Mouse (Mus musculus): ENCODE measurements at regions not wholly inside any gene's neighbourhood (a gene's known extent, or its start where the extent isn't known, plus 50 kb on each side); places are given as distances from the start of the nearest gene placed in this dataset.

DNA sequence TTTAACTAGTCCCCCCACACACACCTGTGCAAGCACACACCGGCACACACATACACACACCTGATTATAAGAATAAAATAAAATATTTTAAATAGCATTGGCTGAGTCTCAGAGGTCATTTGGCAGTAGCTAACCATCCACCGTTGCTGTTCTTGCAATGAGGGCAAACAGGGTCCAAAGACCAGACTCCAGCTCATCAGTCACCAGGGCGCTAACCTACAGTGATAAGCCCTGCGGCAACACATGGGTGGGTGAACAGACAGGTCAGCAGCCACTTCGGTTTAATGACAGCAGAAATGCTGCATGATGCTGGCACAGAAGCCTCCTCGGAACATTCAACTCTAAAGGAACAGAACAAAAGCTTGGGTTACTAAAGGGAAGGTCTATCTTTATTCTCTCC, 54.9 kb downstream of the Tas2r134 start:
- Histone ChIP-seq H3K4me1 (replicated peaks; ENCODE audit: control insufficient read depth, insufficient read depth) (no peaks in the 10 kb centered on the region), H3K27ac (replicated peaks) (no peak overlapping the region), H3K9ac (ENCODE audit: low read length) (no peak overlapping the region), H3K9me3 (ENCODE audit: control insufficient read depth, low read length) (no peaks in the 10 kb centered on the region), H3K36me3 (ENCODE audit: control insufficient read depth, insufficient read depth, low read length) (no peaks in the 10 kb centered on the region), H3K4me2 (replicated peaks; ENCODE audit: low read depth) (no peak overlapping the region), H3K27me3 (ENCODE audit: control insufficient read depth, insufficient read depth, low read length) (no peaks in the 10 kb centered on the region), H3K4me3 (ENCODE audit: low read depth, low read length) (no peak overlapping the region)
- no peak for ATAC-seq (ENCODE audit: low FRiP score, low TSS enrichment)
- DNase-seq (ENCODE audit: low spot score) = no peak
- WGBS = 51% methylated on average over 6 of the region's 6 CpGs
- TF ChIP-seq CTCF (IDR thresholded peaks at IDR 0.05; ENCODE audit: low read depth) = no peak
- TF ChIP-seq EP300 (optimal IDR thresholded peaks at IDR 0.05) = no peak

DNA sequence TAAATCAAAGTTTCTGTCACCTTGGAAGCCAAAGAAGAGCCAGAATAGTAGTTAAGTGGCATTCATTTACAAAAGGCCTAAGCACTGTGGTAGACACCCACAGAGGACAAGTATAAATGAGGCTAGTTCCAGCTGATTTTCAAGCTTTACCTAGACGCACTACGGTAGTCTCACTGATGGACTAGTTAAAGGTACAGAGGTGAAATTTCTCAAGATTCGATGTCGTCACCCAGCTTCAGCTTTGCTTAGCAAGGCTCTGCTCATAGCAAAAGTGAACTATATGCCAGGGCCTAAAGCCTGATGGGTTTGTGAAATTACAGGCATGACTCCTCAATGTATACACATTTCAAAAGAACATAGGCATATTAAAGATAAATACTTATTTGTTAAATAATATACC, 55.4 kb downstream of the Tas2r134 start:
- DNase-seq (ENCODE audit: low spot score) = no peak
- WGBS = 57% methylated on average over 4 of the region's 4 CpGs
- H3K9ac ChIP-seq (ENCODE audit: low read length) = no peak overlapping the region

DNA sequence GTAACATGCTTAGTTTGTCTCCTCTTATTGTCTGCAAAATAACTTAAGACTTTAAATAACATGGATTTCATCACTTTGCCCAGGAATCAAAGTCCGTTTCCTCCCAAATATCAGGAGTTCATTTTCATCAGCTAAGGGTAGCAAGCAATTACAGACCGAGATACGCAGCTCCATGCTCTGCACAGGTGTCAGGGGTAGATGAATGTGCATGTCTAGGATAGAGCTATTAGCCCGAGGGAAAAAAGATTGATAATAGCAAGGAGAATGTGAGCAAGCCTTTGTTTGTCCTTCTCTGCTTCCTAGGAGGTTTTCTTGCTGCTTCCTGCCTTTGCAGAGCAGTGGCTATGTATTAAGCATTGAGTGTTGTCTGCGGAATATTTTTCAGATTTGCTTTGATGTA, 77.8 kb downstream of the Tas2r134 start:
- no peaks in the 10 kb centered on the region for H3K27me3 ChIP-seq (ENCODE audit: control insufficient read depth, insufficient read depth, low read length)
- 32% methylated on average over 5 of the region's 5 CpGs for WGBS
- no peak for TF ChIP-seq EP300 (optimal IDR thresholded peaks at IDR 0.05)
- no peak for TF ChIP-seq CTCF (IDR thresholded peaks at IDR 0.05; ENCODE audit: low read depth)

More for the DNA sequence above, 55.4 kb downstream of the Tas2r134 start:
- H3K4me1 ChIP-seq (replicated peaks; ENCODE audit: control insufficient read depth, insufficient read depth) = no peaks in the 10 kb centered on the region
- no peaks in the 10 kb centered on the region for H3K36me3 ChIP-seq (ENCODE audit: control insufficient read depth, insufficient read depth, low read length)
- no peaks in the 10 kb centered on the region for H3K27me3 ChIP-seq (ENCODE audit: control insufficient read depth, insufficient read depth, low read length)
- no peaks in the 10 kb centered on the region for H3K9me3 ChIP-seq (ENCODE audit: control insufficient read depth, low read length)
- ATAC-seq (ENCODE audit: low FRiP score, low TSS enrichment) = no peak
- H3K4me3 ChIP-seq (ENCODE audit: low read depth, low read length) = no peak overlapping the region
- H3K4me2 ChIP-seq (replicated peaks; ENCODE audit: low read depth) = no peak overlapping the region
- TF ChIP-seq CTCF (IDR thresholded peaks at IDR 0.05; ENCODE audit: low read depth) (no peak), EP300 (optimal IDR thresholded peaks at IDR 0.05) (no peak)
- no peak overlapping the region for H3K27ac ChIP-seq (replicated peaks)

DNA sequence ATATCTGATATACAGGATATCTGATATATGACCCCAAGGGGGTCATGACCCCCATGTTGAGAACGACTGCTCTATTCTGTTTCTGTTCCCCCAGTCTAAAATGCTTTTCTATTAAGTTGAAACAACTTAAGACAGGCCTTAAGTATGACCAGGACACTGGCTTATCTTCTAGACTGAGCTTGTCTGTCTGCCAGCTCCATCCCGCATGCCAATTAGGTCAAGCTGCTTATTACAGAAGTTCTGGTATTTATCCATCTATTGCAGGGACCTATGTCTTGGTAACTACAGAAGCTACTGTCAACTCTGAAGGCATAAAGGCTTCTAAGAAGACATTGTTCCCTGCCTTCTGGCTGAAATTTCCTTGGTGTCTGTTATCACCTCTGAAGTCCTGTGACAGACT, 81.4 kb downstream of the Tas2r134 start:
- Histone ChIP-seq H3K27me3 (ENCODE audit: control insufficient read depth, insufficient read depth, low read length) (no peaks in the 10 kb centered on the region), H3K4me2 (replicated peaks; ENCODE audit: low read depth) (no peak overlapping the region), H3K27ac (replicated peaks) (no peak overlapping the region), H3K9me3 (ENCODE audit: control insufficient read depth, low read length) (no peaks in the 10 kb centered on the region), H3K36me3 (ENCODE audit: control insufficient read depth, insufficient read depth, low read length) (no peaks in the 10 kb centered on the region), H3K9ac (ENCODE audit: low read length) (no peak overlapping the region), H3K4me3 (ENCODE audit: low read depth, low read length) (no peak overlapping the region), H3K4me1 (replicated peaks; ENCODE audit: control insufficient read depth, insufficient read depth) (no peaks in the 10 kb centered on the region)
- ATAC-seq (ENCODE audit: low FRiP score, low TSS enrichment) (no peak), DNase-seq (ENCODE audit: low spot score) (no peak)
- 69% methylated on average over 2 of the region's 2 CpGs for WGBS
- no peak for TF ChIP-seq EP300 (optimal IDR thresholded peaks at IDR 0.05)
- no peak for TF ChIP-seq CTCF (IDR thresholded peaks at IDR 0.05; ENCODE audit: low read depth)

More for the DNA sequence above, 77.8 kb downstream of the Tas2r134 start:
- Histone ChIP-seq H3K4me3 (ENCODE audit: low read depth, low read length) (no peak overlapping the region), H3K36me3 (ENCODE audit: control insufficient read depth, insufficient read depth, low read length) (no peaks in the 10 kb centered on the region), H3K9me3 (ENCODE audit: control insufficient read depth, low read length) (no peaks in the 10 kb centered on the region), H3K27ac (replicated peaks) (no peak overlapping the region), H3K4me2 (replicated peaks; ENCODE audit: low read depth) (no peak overlapping the region), H3K4me1 (replicated peaks; ENCODE audit: control insufficient read depth, insufficient read depth) (no peaks in the 10 kb centered on the region), H3K9ac (ENCODE audit: low read length) (no peak overlapping the region)
- DNase-seq (ENCODE audit: low spot score) = no peak
- no peak for ATAC-seq (ENCODE audit: low FRiP score, low TSS enrichment)

DNA sequence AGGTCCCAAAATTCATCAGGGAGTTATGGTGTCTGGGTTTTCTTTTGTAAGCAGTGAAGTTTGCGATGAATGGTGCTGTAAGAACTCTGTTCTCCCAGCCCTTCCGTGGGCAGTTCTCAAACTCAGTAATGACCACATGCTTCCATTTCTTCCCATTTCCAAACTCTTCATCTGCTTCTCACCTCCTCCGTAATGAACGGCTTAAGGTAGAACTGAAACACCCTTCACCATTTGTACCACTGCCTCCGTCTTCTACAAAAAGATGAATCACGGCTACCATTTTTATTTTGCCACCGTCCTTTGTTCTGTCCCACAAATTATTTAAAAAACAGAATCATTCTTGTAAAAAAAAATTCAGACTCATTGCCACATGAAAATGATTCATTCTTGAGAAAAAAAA, 85.3 kb downstream of the Tas2r134 start:
- DNase-seq (ENCODE audit: low spot score) (no peak), ATAC-seq (ENCODE audit: low FRiP score, low TSS enrichment) (no peak)
- no peaks in the 10 kb centered on the region for H3K36me3 ChIP-seq (ENCODE audit: control insufficient read depth, insufficient read depth, low read length)
- H3K4me3 ChIP-seq (ENCODE audit: low read depth, low read length) = no peak overlapping the region
- no peak for TF ChIP-seq EP300 (optimal IDR thresholded peaks at IDR 0.05)
- no peak overlapping the region for H3K4me2 ChIP-seq (replicated peaks; ENCODE audit: low read depth)
- 92% methylated on average over 7 of the region's 7 CpGs for WGBS
- no peaks in the 10 kb centered on the region for H3K27me3 ChIP-seq (ENCODE audit: control insufficient read depth, insufficient read depth, low read length)
- H3K9ac ChIP-seq (ENCODE audit: low read length) = no peak overlapping the region
- no peaks in the 10 kb centered on the region for H3K9me3 ChIP-seq (ENCODE audit: control insufficient read depth, low read length)
- H3K4me1 ChIP-seq (replicated peaks; ENCODE audit: control insufficient read depth, insufficient read depth) = no peaks in the 10 kb centered on the region
- no peak overlapping the region for H3K27ac ChIP-seq (replicated peaks)

DNA sequence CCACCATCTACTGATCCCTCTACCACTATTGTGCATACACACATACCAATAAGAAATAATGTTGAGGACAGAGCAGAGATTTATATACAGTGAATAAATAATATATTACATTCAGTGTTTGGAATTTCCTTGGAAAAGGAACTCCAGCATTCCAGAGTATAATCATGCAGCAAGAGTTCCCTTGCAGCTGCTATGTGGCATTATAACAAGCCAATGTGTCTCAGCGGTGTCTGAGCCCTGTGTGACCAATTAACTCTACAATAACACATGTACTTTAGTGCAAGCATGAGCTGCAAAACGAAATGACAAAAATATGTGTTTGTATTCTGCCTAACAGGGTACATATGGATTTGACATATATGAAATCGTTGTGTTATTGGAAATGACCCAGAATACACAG, 103.5 kb downstream of the Tas2r134 start:
- Histone ChIP-seq H3K4me1 (replicated peaks; ENCODE audit: control insufficient read depth, insufficient read depth) (no peaks in the 10 kb centered on the region), H3K4me3 (ENCODE audit: low read depth, low read length) (no peak overlapping the region), H3K9ac (ENCODE audit: low read length) (no peak overlapping the region), H3K27me3 (ENCODE audit: control insufficient read depth, insufficient read depth, low read length) (no peaks in the 10 kb centered on the region), H3K4me2 (replicated peaks; ENCODE audit: low read depth) (no peak overlapping the region), H3K36me3 (ENCODE audit: control insufficient read depth, insufficient read depth, low read length) (no peaks in the 10 kb centered on the region), H3K9me3 (ENCODE audit: control insufficient read depth, low read length) (no peaks in the 10 kb centered on the region), H3K27ac (replicated peaks) (no peak overlapping the region)
- WGBS = 60% methylated on average over 3 of the region's 3 CpGs
- DNase-seq (ENCODE audit: low spot score) = no peak
- TF ChIP-seq CTCF (IDR thresholded peaks at IDR 0.05; ENCODE audit: low read depth) (no peak), EP300 (optimal IDR thresholded peaks at IDR 0.05) (no peak)
- ATAC-seq (ENCODE audit: low FRiP score, low TSS enrichment) = no peak

Measured in stomach, postnatal 0 days (tissue).